Mouse (Mus musculus): Measurements from ENCODE around the gene Nap1l1.

DNA sequence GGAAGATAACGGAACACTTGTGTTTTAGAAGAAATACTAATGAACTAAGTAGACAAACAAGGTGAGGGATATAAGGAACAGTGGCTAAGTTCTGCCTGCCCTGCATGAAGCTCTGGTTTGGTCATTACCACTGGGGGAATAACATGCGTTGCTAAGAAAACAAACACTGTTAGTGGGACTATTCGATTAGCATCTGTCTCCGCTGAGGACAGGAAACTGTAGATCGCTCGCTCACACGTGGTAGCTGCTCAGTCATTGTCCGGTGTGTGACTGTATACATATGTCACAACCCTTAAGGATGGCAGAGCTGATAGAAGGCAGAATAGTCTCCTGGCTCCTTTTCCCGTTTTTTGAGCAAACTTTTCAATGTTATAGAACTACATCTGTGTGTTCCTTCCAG is 28.8 kb upstream of the Nap1l1 start:
- TF ChIP-seq CTCF (IDR thresholded peaks at IDR 0.05; ENCODE audit: insufficient read depth, low read depth, low read length) (no peak), POLR2A (IDR thresholded peaks at IDR 0.05; ENCODE audit: insufficient read depth, low read depth, low read length) (no peak)

Data from olfactory bulb, adult 2 months (tissue).